Mouse (Mus musculus) ES-Bruce4 (cell line): ENCODE measurements around the gene Duox2. TPM values are rescaled to one million over a fixed set of nuclear protein-coding genes. Genes with fewer than 3 reads are reported as not detected.

Experiments
- H3K27ac ChIP-seq: 2 replicates; pipeline ENCODE4 v1.5.1; 2012; ENCODE audit warnings: low read length, inconsistent platforms; ENCODE audit not compliant: insufficient read depth
- H3K27me3 ChIP-seq: 2 replicates; pipeline ENCODE4 v1.6.1; 2012; ENCODE audit warnings: mild to moderate bottlenecking, low read length, inconsistent platforms; ENCODE audit not compliant: control insufficient read depth, poor library complexity, insufficient read depth, severe bottlenecking
- H3K36me3 ChIP-seq: 2 replicates; pipeline ENCODE4 v1.6.1; 2012; ENCODE audit warnings: inconsistent platforms, mild to moderate bottlenecking, low read length, moderate library complexity; ENCODE audit not compliant: control insufficient read depth, poor library complexity, insufficient read depth, severe bottlenecking
- H3K4me1 ChIP-seq: one replicate; pipeline ENCODE4 v1.8.1; 2011; ENCODE audit warnings: low read length; ENCODE audit not compliant: control insufficient read depth, insufficient read depth
- H3K4me3 ChIP-seq: 2 replicates; pipeline ENCODE4 v1.5.1; 2011; ENCODE audit warnings: low read depth, mild to moderate bottlenecking, low read length
- H3K9ac ChIP-seq: 2 replicates; pipeline ENCODE4 v1.6.1; 2012; ENCODE audit warnings: low read depth, mild to moderate bottlenecking, inconsistent platforms; ENCODE audit not compliant: poor library complexity, severe bottlenecking
- H3K9me3 ChIP-seq: replicated peaks from 2 replicates; pipeline ENCODE4 v1.6.1; 2012; ENCODE audit warnings: mild to moderate bottlenecking, low read length, inconsistent platforms; ENCODE audit not compliant: control insufficient read depth, poor library complexity, insufficient read depth, severe bottlenecking
- CTCF ChIP-seq: IDR thresholded peaks from one replicate; pipeline ENCODE4 v1.8.1; 2011; ENCODE audit warnings: low read depth, low read length
- EP300 ChIP-seq: IDR thresholded peaks from 2 replicates; pipeline ENCODE4 v1.6.1; 2011; ENCODE audit warnings: low read depth, low read length; ENCODE audit not compliant: insufficient read depth
- POLR2A ChIP-seq: IDR thresholded peaks from one replicate; pipeline ENCODE4 v1.8.1; 2011; ENCODE audit warnings: low read length; ENCODE audit not compliant: insufficient read depth
- polyA plus RNA-seq: library from polyadenylated mRNA; stranded (reverse); fragments of >200 nt; gene quantifications from 2 replicates; pipeline ENCODE4 v1.2.4, GENCODE M21; 2011; ENCODE audit warnings: low read depth; ENCODE audit not compliant: missing spikeins, insufficient read depth, insufficient read length

Duox2 gene
- polyA plus RNA-seq, 1 experiment = not detected

DNA sequence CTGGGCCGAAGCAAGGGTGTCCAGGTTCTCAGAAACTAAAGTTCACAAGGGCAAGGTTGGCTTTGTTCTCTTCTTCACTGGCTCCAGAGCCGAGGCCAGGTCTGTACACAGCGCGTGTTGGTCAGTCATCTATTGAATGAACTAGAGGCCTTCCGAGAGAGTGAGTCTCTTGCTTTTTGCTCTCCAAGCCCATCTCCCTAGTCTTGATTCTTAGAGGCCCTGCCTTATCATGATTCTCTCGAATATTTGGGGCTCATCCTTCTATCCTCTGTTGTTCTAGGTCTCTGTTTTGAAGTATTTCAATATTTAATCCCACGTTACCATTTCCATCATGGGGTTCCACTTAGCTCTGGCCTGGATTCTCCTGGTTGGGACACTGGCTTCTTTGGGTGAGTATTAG, 17.1 kb upstream of the Duox2 start, which contains the start of gene Duox1:
Duox1 (plus strand) TSS at position 301 of the 400 bp plus-strand sequence.
- Histone ChIP-seq H3K36me3 (no peaks in the 10 kb centered on the region), H3K27ac (no peak within 1 kb of the TSS), H3K4me1 (no peaks in the 10 kb centered on the region), H3K27me3 (0 out of 2 replicates have a peak, but pooled peaks cover 2% of the 10 kb centered on the region), H3K4me3 (no peak within 1 kb of the TSS), H3K9ac (no peak within 1 kb of the TSS), H3K9me3 (no peaks in the 10 kb centered on the region)
- TF ChIP-seq CTCF (no peak), POLR2A (no peak), EP300 (no peak)

GRCm38 (mm10) chr2:122313536-122313935, 15.3 kb upstream of the Duox2 start, which contains the start of gene Duoxa1:
Duoxa1 (minus strand) TSS chr2:122313730.
- H3K36me3 ChIP-seq = no peaks in the 10 kb centered on the region
- peak within 1 kb of the TSS; percentile 61 for H3K4me3 ChIP-seq
- H3K27me3 ChIP-seq = 0 out of 2 replicates have a peak, but pooled peaks cover 2% of the 10 kb centered on the region
- H3K9me3 ChIP-seq = no peaks in the 10 kb centered on the region
- H3K9ac ChIP-seq = no peak within 1 kb of the TSS
- no peaks in the 10 kb centered on the region for H3K4me1 ChIP-seq
- no peak for TF ChIP-seq POLR2A
- no peak for TF ChIP-seq CTCF
- no peak for TF ChIP-seq EP300
- H3K27ac ChIP-seq = no peak within 1 kb of the TSS

- Histone ChIP-seq H3K4me1 (no peaks in the 10 kb centered on the region), H3K9me3 (no peaks in the 10 kb centered on the region), H3K4me3 (peak overlapping the region; percentile 61), H3K27ac (no peak overlapping the region), H3K36me3 (no peaks in the 10 kb centered on the region), H3K9ac (no peak overlapping the region), H3K27me3 (0 out of 2 replicates have a peak, but pooled peaks cover 2% of the 10 kb centered on the region)
- TF ChIP-seq POLR2A = no peak
- peak; percentile 57 for TF ChIP-seq CTCF
Observed at GRCm38 (mm10) chr2:122312722-122313417, 14.6 kb upstream of the Duox2 start.

GRCm38 (mm10) chr2:122311561-122311960, 13.3 kb upstream of the Duox2 start:
- Histone ChIP-seq H3K9ac (no peak overlapping the region), H3K27ac (no peak overlapping the region), H3K4me1 (no peaks in the 10 kb centered on the region), H3K27me3 (peaks cover 4% of the 10 kb centered on the region; the same call in 1 of the 2 replicates), H3K4me3 (no peak overlapping the region), H3K36me3 (no peaks in the 10 kb centered on the region), H3K9me3 (no peaks in the 10 kb centered on the region)
- TF ChIP-seq POLR2A (no peak), EP300 (no peak), CTCF (no peak)

DNA sequence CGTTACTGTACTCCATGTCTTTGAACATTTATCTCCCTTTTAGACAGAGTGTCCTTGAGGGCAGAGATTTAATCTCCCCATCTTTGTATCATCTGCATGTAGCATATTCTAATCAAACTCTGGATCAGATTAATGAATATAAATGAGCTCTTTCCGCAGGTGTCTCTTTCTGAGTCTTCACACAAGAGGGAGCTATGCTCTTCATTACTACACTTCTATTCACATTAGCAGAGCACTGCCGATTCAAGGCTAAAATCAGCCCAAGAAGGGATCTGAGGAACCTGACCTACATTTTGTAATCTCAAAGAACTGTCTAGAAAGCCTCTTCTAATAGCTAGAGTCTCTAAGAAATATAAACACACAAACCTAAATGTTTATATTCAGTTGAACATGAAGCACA, 11.4 kb upstream of the Duox2 start:
- H3K9ac ChIP-seq = no peak overlapping the region
- H3K27ac ChIP-seq = no peak overlapping the region
- H3K9me3 ChIP-seq = no peaks in the 10 kb centered on the region
- no peaks in the 10 kb centered on the region for H3K4me1 ChIP-seq
- H3K27me3 ChIP-seq = peaks cover 4% of the 10 kb centered on the region; the same call in 1 of the 2 replicates
- TF ChIP-seq CTCF = no peak
- TF ChIP-seq POLR2A = no peak
- TF ChIP-seq EP300 = no peak
- no peaks in the 10 kb centered on the region for H3K36me3 ChIP-seq
- no peak overlapping the region for H3K4me3 ChIP-seq

- Histone ChIP-seq H3K27me3 (peaks cover 2% of the 10 kb centered on the region; the same call in 1 of the 2 replicates), H3K4me1 (no peaks in the 10 kb centered on the region), H3K4me3 (no peak overlapping the region), H3K9ac (no peak overlapping the region), H3K27ac (no peak overlapping the region), H3K36me3 (no peaks in the 10 kb centered on the region), H3K9me3 (no peaks in the 10 kb centered on the region)
- TF ChIP-seq POLR2A (no peak), CTCF (no peak), EP300 (no peak)
Observed at GRCm38 (mm10) chr2:122306184-122306583, 7.9 kb upstream of the Duox2 start.
